Mouse (Mus musculus): ENCODE measurements around the gene Zscan10.
"Not testable (repeated sequence)": the region's sequence is repeated elsewhere in the genome, so short reads cannot be mapped to it uniquely, and the experiment has no call there.

The Zscan10 gene

DNA sequence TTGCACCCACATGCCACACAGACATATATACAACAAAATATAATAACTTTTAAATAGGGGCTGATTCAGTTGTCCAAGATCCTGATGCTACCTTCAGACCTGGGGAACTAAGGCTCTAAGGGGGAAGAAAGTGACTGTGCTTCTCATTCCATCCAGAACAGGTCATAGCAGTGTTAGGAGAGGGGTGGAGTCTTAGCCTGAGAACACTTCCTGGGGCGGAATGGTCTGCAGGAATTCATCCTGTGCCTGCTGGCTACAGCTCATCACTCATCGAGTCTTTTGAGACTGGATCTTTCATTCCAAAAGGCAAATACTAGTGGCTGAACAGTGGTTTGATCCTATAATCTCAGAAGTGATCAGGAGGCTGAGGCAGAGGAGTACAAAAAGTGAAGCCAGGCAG is 13.4 kb upstream of the Zscan10 start:
- DNase-seq (ENCODE audit: low spot score in 2 of 2), result no peak

DNA sequence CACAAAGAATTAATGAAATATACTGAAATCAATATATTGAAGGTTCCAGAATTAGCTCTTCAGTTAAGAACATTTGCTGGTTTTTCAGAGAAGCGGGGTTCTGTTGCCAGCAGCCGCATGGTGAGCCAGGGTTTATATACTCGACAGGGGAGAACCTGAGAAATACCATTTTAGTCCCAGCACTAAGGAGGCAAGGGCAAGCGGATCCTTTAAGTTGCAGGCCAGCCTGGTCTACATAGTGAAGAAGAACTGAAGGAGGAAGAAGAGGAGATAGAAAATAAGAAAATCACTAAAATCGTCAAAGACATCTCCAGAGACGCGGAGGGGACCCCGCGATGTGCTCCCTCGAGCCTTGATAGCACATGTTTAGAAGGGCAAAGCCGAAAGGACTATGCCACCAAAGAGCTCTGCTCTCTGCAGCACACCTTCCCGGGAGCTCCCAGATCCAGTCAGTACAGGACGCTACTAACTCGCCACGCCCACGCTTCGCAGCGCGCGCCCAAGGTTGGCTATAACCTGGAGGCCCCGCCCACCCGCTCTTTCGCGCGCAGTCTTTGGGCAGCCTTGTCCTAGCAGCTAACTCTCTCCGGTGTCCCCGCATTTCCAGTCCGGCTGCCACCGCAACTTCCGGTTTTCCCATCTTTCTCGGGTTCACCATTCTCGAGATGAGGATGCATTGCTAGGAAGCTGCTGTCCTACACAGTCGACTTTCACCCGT is 8.3 kb upstream of the Zscan10 start:
- peak; percentile 92 for DNase-seq (ENCODE audit: low spot score in 2 of 2)

DNA sequence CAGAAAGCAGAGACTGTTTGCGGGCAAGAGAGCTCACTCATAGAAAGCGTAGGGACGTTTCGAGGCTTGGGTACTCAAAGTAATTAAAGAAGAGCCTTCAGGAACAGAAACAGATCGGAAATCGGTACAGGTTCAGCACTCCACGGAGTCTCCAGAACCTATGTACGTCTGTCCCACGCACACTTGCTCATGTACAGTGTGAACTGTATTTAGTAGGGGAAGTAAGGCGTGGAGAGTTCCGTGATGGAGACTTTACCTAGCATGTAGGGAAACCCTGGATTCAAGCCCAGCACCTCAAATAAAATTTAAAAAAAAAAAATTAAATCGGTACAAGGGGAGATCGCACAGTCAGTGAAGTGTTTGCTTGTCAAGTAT is 7.7 kb upstream of the Zscan10 start:
- DNase-seq (ENCODE audit: low spot score in 2 of 2), result no peak

DNA sequence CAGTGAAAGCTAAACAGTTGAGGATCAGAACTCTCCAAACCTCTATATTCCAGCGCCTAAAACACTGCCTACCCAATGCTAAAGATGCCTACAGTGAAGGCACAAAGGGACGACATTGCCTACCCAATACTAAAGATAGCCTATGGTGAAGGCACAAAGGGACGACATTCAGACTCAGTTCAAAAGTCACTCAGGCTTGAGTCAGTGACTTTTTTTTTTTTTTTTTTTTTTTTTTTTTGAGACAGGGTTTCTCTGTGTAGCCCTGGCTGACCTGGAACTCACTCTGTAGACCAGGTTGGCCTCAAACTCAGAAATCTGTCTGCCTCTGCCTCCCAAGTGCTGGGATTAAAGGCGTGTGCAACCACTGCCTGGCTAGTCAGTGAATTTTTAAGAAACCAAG is 5.5 kb upstream of the Zscan10 start:
- DNase-seq (ENCODE audit: low spot score in 2 of 2), result not testable (repeated sequence)

DNA sequence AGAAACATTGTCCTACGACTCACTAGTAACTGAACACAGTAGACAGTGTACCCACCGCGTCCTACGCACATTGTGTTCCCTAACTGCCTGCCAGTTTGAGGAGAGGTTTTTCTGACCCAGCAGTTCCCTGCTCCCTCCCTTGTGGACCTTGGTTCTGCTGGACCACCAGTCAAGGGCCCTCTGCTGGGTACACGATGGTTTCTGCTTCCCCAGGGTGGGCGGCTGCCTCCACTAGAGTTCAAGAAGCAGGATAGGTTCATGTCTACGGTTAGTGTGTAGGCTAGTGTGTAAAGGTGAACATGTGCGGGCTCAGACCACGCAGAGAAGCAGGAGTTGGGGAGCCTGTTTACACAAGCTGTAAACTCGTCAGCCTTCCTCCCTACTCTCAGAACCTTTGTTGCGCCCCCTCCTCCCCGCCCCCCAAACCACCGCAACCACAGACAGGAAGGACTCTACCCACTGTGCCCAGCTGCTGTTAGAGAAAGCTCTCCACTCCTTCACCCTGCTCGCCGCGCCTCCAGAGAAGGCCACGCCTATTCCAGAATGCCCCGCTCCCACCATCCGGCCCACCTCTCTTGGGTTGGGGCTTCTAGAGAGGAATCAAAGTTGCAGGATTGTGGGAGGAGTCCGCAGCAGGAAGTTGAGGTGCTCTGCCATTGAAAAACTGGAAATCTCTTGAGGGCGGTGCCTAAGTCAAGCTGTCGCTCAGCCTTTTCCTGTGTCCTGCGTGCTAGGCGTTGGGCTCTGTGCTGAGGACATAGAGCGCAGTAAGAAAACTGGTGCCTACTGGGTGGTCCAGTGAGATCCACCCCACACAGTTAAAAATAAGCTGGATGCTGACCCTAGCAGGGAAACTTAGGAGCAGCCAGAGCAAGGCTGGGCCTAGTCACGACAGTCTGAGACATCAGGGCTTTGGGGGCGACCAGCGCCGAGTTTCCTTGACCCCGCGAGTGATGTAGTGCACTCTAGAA is 1.8 kb upstream of the Zscan10 start, which contains the start of gene Zfp13:
Gene Zfp13, minus strand, starts transcription at position 906 of the 971 bp plus-strand sequence.
- peak; percentile 43 to 64 for DNase-seq (ENCODE audit: low spot score in 2 of 2)

DNA sequence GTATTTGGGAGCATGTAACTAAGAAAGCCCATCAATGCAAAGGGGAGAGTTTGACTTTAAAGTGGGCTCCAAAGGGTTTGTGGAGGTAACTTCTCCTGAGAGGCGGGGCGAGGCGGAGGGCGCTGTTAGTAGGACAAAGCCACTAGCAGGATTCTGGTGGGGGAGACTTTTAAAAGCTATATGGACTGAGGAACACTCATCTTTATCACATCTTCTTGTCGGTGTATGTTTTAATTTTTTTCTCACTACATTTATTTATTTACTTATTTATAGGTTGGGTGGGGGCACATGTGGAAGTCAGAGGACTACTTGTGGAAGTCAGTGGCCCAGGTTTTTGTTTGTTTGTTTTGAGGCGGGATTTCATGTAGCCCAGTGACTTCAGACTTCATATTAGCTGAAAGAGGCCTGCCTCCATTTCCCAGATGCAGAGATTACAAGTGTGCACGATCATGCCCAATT is 1.0 kb upstream of the Zscan10 start:
- DNase-seq (ENCODE audit: low spot score in 2 of 2), result no peak

DNA sequence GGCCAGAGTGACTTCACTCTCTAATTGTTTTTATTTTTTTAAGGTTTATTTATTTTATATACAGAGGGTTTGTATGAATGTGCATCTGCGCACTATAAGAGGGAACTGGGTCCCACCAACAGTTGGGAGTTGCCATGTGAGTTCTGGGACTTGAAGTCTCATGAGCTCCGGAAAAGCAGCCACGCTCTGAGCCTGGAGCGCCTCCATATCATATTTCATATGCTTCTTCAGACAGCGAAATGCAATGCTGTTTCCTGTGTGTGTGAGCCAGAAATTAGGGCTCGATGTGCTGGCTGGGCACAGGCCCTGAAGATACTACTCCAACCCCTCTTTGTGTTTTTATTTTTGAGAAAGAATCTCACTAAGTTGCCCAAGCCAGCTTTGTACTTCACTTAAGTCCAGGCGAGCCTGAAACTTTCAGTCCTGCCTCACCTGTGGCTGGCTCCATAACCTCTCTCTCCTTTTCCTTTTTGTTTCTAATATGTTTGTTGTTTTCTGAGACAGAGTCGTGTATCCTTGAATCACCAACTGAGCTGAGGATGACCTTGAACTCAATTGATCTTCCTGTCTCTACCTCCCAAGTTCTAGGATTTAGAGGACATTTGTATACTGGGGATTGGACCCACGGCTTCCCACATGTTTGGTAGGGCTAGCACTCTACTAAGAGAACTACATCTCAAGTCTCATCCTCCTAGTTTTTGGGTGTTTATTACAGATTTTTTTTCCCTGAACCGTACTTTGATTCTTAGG is 1.4 kb downstream of the Zscan10 start:
- no peak for DNase-seq (ENCODE audit: low spot score in 2 of 2)

DNA sequence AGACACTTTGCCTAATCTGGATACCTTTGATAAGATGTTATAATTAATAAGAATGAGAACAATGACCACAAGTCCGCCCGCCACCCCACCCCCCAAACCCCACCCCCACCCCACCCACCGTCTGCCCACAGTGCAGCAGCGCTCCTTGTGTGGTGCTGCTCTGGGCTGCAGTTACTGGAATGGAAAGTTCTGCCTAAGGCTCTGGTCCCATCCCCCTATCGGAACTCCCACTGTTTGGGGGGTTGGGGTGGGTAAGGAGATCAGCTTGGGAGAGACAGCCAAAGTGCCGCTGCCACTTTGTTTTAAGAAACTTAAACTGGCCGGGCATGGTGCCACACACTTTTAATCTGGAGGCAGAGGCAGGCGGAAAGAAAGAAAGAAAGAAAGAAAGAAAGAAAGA is 2.4 kb downstream of the Zscan10 start:
- no peak for DNase-seq (ENCODE audit: low spot score in 2 of 2)

DNA sequence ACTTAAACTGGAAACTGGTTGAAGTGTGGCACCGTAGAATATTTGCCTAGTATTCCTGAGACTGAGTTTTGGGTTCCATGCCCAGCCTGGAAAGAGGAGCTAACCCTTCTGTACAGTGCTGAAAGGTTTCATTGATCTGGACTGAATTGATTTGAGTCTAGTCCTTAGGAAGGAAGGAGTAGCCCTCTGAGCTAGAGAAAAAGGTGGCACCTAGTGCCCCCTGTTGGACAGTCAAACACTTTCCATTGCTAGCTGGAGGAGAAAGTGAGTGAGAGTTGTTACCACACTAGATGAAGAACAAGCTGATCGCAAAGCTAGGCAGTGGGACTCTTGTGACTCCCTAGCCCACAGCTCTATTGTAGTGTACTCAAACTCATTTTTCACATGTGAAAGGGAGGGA is 2.9 kb downstream of the Zscan10 start:
- no peak for DNase-seq (ENCODE audit: low spot score in 2 of 2)

DNA sequence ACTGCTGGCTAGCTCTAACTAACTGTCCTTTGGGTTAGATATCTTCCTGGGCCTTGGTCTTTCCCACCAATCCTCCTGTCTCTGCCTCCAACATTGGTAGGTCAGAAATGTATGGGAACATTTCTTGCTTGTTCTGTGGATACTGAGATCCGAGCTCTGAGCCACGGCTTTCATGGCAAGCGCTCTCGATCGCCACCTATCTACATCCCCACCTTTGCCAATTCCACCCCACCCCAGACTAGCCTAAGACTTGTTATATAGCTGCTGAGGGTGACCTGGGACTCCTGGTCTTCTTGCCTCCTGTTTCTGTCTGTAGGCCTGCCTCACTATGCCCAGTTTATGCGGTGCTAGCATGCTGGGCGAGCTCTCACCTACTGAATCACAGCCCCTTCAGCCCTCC is 3.7 kb downstream of the Zscan10 start:
- no peak for DNase-seq (ENCODE audit: low spot score in 2 of 2)

DNA sequence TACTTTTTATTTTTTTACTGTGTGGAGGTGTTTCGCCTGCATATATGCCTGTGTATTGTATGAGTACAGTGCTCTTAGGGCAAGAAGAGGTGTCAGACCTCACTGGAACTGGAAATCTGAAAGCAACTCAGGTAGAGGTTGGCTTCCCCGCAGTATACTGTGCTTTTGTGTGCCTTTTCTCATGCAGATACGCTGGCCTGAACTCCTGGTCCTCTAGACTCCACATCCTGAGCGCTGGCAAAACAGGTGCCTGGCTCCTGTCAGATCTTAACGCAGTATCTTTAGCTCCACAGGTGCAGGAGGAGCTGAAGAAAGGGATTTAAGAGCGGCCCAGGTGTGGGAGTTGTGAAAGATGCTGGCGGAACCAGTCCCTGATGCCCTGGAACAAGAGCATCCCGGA is 4.6 kb downstream of the Zscan10 start:
- DNase-seq (ENCODE audit: low spot score in 2 of 2), result no peak

DNA sequence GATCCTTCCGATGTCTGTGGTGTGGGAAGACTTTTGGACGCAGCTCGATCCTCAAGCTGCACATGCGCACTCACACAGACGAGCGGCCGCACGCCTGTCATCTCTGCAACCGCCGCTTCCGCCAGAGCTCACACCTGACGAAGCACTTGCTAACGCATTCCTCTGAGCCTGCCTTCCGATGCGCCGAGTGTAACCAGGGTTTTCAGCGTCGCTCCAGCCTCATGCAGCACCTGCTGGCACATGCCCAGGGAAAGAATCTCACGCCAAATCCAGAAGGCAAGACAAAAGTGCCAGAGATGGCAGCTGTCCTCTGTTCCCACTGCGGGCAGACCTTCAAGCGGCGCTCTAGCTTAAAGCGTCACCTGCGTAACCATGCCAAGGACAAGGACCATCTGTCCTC is 9.0 kb downstream of the Zscan10 start:
- DNase-seq (ENCODE audit: low spot score in 2 of 2), result no peak

DNA sequence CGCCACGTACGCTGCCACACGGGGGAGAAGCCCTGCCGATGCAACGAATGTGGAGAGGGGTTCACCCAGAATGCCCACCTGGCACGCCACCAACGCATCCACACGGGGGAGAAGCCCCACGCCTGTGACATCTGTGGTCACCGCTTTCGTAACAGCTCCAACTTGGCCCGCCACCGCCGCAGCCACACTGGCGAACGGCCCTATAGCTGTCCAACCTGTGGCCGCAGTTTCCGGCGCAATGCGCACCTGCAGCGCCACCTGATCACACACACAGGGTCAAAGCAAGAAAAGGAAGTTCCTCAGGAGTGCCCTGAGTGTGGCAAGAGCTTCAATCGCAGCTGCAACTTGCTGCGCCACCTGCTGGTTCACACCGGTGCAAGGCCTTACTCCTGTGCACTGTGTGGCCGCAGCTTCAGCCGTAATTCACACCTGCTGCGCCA is 9.7 kb downstream of the Zscan10 start:
- DNase-seq (ENCODE audit: low spot score in 2 of 2), result peak in 1 of 2 experiments; percentile 27

DNA sequence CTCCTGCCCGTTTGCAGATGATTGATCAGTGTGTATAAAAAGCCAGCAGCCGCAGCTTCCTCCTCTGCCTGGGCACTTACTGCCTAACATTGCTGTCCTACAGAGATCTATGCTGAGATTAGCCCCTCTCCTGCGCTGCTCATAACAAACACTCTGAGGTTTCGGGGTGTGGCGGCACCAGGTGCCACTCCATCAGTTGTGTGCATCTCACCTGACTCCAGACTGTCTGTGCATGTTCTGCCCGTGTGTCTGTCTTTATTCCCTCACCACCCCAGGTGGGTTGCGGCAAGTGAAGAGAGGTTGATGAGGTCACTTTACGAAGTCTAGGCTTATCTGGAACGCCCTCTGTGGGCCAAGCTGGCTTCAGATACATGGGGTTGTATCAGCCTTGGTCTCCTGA is 16.4 kb downstream of the Zscan10 start:
- no peak for DNase-seq (ENCODE audit: low spot score in 2 of 2)

DNA sequence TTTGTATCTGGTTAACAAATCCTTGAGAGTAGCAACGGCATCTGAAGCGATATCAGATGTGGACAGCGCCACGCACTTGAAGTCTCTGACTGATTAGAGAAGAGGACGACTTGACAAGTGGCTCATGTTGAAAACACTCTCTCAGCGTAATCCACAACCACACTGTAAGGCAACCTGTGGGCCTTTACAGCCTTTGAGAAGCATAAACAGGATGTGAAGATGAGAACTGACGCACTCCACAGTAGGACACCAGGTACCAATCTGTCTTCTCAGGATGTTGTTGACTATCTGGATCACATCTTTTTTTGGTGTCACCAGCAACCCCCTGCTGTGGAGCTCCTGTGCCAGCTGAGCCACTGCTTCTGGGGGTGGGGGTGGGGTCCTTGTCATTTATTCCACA is 19.7 kb downstream of the Zscan10 start:
- DNase-seq (ENCODE audit: low spot score in 2 of 2), result no peak

DNA sequence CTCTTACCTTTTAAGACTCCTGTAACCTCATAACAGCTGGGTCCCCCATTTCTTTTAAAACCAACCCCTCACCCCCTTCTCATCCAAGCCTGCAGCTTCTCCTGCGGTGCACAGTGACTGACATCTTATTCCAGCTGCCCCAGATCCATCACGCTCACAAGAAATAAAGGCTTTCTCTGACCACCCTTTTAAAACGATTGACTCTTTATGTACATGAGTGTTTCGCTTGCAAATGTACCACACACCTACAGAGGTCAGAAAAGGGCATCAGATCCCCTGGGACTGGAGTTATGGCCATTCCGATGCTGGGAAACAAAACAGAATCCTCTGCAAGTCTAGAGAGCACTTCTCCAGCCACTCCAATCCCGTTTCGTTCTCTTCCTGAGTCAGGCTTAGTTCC is 27.2 kb downstream of the Zscan10 start:
- DNase-seq (ENCODE audit: low spot score in 2 of 2), result no peak

DNA sequence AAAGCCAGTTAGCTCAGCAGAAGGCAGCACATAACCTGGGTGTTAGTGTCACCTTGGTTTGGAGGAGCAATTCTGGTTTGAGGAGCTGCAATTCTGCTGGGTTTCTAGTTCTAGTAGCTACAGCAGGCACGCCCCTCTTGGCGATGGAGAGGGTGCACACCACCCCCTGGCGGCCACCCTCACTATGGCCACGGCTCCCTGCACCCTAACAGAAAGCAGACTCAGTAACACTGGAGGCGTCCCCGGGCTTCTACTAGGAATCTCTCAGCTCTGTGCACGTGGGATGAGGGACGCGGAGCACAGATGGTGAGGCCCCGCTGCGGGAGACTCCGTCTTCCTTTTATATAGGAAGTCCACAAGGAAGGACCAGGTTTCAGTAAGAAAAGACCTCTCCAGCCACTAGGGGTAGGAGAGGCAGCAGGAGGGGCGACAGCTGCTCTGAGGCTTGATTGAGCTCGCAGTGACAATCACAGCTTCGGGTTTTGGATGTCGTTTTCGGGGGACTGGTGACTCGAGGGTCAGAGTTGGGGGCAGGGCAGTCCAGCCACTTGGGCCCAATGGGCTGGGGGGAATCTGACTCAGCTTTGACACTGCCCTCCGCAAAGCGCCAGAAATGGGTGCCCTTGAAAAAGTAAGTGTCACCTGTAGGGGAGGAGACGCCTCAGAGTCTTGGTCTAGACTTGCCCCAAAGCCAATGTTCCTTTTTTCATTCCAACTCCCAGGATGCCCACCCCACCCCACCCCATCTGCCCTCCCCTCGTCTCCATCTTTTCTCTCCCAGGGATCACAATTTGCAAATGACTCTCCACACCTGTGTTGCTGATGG is 29.8 kb downstream of the Zscan10 start:
- DNase-seq (ENCODE audit: low spot score in 2 of 2), result peak; percentile 66 to 81

DNA sequence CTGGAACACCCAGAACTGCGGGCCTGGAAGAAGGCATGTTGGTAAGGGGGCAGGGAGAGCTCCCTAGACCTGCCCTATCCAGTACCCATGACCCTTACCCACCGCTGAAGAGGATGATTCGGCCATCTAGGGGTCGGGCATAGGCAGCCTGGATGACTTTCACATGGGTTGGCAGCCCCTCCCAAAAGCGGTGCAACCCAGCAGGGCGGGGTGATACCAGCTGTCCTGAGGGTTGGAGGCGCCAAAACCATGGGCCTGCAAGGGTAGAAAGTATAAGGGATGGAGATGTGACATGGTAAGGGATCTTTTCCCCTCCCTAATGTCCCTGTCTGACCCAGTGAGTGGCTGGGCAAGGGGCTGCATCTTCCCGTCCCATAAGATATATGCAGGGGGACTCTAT is 30.6 kb downstream of the Zscan10 start:
- no peak for DNase-seq (ENCODE audit: low spot score in 2 of 2)

DNA sequence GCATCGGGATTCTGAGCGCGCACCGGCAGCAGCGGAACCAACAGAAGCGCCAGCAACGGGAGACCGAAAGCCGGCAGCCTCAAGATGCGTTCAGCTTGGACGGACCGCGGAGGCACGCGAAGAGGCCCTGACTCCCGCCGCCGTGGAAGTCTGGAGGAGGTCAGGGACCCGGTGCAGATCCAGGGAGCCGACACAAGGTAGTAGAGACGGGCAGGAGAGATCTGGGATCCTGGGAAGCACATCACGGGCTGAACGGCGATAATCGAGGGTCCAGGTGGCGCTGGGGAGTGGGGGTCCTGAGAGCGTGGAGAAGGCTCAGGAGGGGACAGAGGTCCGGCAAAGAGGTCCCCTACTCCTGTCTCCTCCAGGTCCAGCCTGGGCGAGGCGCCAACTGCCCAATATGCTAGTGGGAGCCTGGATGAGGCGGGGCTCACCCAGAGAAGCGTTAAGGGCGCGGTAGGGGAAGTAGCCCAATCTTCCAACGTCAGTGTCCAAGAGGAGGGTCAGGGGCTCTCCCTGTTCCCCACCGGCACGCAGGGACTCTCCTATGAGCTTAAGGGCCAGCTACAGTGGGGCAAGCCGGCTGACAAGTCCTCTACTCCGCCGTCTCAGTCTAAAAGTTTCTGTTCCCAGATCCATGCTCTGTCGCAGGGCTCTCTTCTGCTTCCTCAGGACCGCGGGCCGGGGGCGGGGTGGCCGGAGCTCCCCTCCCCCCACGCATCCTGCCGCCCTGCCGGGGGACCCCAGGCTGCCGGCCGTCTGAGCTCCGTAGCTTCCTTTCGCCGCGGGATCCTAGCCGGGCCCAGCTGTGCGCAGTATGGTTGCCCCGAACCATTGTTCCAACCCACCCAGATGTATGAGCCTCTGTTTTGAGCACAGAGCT is 44.2 kb downstream of the Zscan10 start, which contains the start of gene Mmp25:
Gene Mmp25, minus strand, starts transcription at position 665 of the 883 bp plus-strand sequence.
- DNase-seq (ENCODE audit: low spot score in 2 of 2), result no peak

DNA sequence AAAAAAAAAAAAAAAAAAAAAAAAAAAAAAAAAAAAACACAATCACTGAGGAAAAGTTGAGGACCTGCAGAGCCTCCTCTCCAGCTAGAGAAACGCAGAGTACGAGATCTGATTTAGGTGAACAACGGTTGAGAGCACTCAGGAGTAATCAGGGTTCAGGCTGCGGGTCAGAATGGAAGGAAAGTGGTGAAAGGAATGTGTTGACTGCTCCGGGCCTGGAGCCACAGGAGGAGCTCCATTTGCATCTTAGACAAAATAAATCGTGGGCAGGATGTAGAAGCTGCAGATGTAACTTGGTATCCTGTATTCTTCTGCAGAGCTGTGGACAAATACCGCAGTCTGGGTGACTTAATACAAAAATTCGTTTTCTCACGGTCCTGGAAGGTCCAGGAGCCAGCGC is 45.2 kb downstream of the Zscan10 start:
- DNase-seq (ENCODE audit: low spot score in 2 of 2), result no peak
